Mouse (Mus musculus) midbrain, embryonic 16.5 days (tissue): ENCODE measurements at regions not wholly inside any gene's neighbourhood (a gene's known extent, or its start where the extent isn't known, plus 50 kb on each side); places are given as distances from the start of the nearest gene placed in this dataset.
A peak's percentile ranks its signal among the peaks of the same experiment; 100 is the strongest.
"Not testable (repeated sequence)": the region's sequence is repeated elsewhere in the genome, so short reads cannot be mapped to it uniquely, and the experiment has no call there.

Source experiments
- ATAC-seq: fragments of 200-750 bp; cut with Nextera tagmentation; 2 replicates; pipeline ENCODE4 v1.8.0; 2017; ENCODE audit warnings: moderate TSS enrichment
- H3K27ac ChIP-seq: fragments of 300-500 bp; sonication (generic); 2 replicates; pipeline ENCODE4 v1.5.1; 2014; ENCODE audit warnings: mild to moderate bottlenecking, low read length, mixed read lengths
- H3K27me3 ChIP-seq: fragments of 300-500 bp; sonication (generic); 2 replicates; pipeline ENCODE4 v1.6.1; 2014; ENCODE audit warnings: low read depth, low read length, mixed read lengths; ENCODE audit not compliant: control insufficient read depth, insufficient read depth
- H3K36me3 ChIP-seq: fragments of 300-500 bp; sonication (generic); 2 replicates; pipeline ENCODE4 v1.6.1; 2014; ENCODE audit warnings: mild to moderate bottlenecking, low read length, moderate library complexity, mixed read lengths; ENCODE audit not compliant: control insufficient read depth, insufficient read depth
- H3K4me1 ChIP-seq: fragments of 300-500 bp; sonication (generic); 2 replicates; pipeline ENCODE4 v1.6.1; 2014; ENCODE audit warnings: mild to moderate bottlenecking, low read length, mixed read lengths; ENCODE audit not compliant: control insufficient read depth, insufficient read depth
- H3K4me2 ChIP-seq: fragments of 300-500 bp; sonication (generic); 2 replicates; pipeline ENCODE4 v1.6.1; 2014; ENCODE audit warnings: mild to moderate bottlenecking, low read length, mixed read lengths
- H3K4me3 ChIP-seq: fragments of 300-500 bp; sonication (generic); 2 replicates; pipeline ENCODE4 v1.5.1; 2014; ENCODE audit warnings: low read depth, mild to moderate bottlenecking, low read length, moderate library complexity, mixed read lengths
- H3K9ac ChIP-seq: fragments of 300-500 bp; sonication (generic); 2 replicates; pipeline ENCODE4 v1.6.1; 2014; ENCODE audit warnings: low read depth, low read length, mixed read lengths
- H3K9me3 ChIP-seq: fragments of 300-500 bp; sonication (generic); replicated peaks from 2 replicates; pipeline ENCODE4 v1.6.1; 2014; ENCODE audit warnings: mild to moderate bottlenecking, low read length, mixed read lengths; ENCODE audit not compliant: control insufficient read depth, poor library complexity, severe bottlenecking
- WGBS: fragments of 180-500 bp; shearing (Covaris S2); extraction: QIAGEN DNeasy Blood & Tissue Kit; methylation state at CpG from one replicate; pipeline ENCODE4 v1.1.7; 2014; 5-methylcytosine and 5-hydroxymethylcytosine counted together

DNA sequence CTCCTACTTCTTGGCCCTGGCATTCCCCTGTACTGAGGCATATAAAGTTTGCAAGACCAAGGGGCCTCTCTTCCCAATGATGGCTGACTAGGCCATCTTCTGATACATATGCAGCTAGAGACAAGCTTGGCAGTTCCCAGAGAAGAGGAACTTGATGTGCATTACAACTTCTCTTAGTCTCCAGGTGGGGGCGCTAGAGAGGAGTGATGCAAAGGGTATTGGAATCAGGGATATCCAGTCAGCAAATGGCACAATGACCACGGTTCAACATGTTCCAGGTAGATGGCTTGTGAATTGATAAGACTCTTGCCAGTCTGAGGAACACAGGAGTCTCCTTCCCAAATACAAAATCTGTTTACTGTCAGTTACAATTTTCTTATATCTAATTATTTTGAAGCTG lies 347.7 kb downstream of the Car8 start:
- Histone ChIP-seq H3K4me3 (no peak overlapping the region), H3K4me1 (no peaks in the 10 kb centered on the region), H3K27ac (no peak overlapping the region), H3K4me2 (no peak overlapping the region), H3K36me3 (no peaks in the 10 kb centered on the region), H3K9ac (no peak overlapping the region), H3K27me3 (no peaks in the 10 kb centered on the region), H3K9me3 (no peaks in the 10 kb centered on the region)
- no peak for ATAC-seq
- WGBS, result 63% methylated on average over 2 of the region's 2 CpGs

DNA sequence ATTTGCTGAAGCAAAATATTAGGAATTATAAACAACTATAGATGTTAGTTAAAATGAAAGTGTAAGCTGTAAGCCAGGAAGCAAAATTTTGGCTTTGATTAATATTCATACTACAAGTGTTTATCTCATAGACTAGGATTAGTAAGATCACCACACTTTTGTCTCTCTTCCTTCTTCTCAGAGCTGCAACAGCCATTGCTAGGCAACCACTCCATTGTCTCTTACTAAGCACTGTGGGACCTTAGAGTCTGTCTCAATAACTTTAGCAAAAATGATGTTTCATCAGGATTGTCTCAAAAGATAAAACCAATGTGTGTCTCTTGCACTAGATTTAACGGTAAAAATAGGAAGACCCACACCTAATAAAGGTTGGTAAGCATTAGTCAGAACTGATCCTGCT lies 384.3 kb downstream of the Car8 start:
- no peak overlapping the region for H3K9ac ChIP-seq
- 31% methylated on average over 1 of the region's 1 CpGs for WGBS
- H3K27ac ChIP-seq, result no peak overlapping the region
- no peaks in the 10 kb centered on the region for H3K9me3 ChIP-seq
- no peaks in the 10 kb centered on the region for H3K36me3 ChIP-seq
- no peaks in the 10 kb centered on the region for H3K27me3 ChIP-seq
- H3K4me3 ChIP-seq, result no peak overlapping the region
- H3K4me2 ChIP-seq, result no peak overlapping the region
- no peaks in the 10 kb centered on the region for H3K4me1 ChIP-seq
- ATAC-seq, result no peak

DNA sequence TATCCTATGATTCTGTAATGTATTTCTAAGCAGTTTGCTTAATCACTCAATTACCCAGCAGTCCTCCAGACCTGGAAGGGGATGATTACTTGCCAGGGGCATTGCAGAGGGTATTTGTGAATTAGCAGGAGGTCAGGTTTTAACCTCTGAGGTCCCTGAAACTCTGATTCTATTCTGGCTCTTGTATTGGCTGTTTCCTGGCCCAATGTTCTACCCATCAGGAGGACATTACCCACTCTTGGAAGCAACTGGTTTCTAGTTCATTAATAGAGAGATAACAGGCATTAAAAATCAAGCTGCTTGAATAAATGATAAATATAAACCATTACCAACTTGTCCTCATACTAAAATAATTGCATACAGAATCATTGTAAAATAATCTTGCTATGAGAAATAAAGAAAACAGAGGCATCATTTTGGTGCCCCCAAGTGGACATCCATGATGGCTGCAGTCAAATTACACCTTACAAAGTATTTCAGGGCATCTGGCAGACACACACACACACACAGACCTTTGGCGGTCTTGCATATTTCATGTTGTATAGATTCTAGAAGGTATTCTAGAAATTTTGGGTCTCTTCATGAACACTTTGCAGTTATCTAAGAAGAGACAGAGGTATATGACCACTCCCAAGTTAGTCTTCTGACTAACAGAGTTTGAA lies 385.6 kb downstream of the Car8 start:
- WGBS, result 58% methylated on average over 1 of the region's 1 CpGs
- ATAC-seq, result peak; percentile 58; the same call in 1 of the 2 replicates
- Histone ChIP-seq H3K36me3 (no peaks in the 10 kb centered on the region), H3K27ac (no peak overlapping the region), H3K4me1 (no peaks in the 10 kb centered on the region), H3K4me3 (no peak overlapping the region), H3K27me3 (no peaks in the 10 kb centered on the region), H3K9ac (no peak overlapping the region), H3K4me2 (no peak overlapping the region), H3K9me3 (no peaks in the 10 kb centered on the region)

DNA sequence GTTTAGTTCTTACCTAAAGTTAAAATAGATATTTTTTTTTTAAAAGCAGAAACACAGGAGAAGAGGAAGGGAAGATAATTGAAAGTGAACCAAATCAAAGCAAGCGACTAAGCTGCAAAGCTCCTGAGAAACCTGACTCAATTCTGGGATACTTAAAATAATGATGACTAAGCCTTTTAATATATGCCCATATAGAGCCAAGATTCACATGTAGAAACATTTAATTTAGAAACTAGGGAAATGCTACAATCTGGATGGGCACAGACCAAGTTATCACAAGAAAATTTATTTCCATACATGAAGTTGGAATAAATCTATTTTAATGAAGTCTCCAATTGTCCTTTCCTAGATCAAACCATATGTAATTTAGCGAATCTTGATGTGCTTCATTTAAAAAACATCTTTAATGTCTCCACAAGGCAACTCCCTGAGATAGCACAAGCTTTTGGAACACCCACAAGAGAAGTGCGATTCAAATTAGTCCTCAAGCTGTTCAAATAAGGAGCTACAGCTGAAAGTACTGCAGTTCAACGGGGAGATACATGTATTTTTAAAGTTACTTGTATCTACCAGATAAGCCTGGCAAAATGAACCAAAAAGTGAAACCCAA lies 386.7 kb downstream of the Car8 start:
- H3K27ac ChIP-seq, result no peak overlapping the region
- no peak overlapping the region for H3K4me3 ChIP-seq
- H3K9me3 ChIP-seq, result no peaks in the 10 kb centered on the region
- H3K9ac ChIP-seq, result no peak overlapping the region
- 89% methylated on average over 4 of the region's 4 CpGs for WGBS
- no peak for ATAC-seq
- H3K36me3 ChIP-seq, result no peaks in the 10 kb centered on the region
- no peak overlapping the region for H3K4me2 ChIP-seq
- no peaks in the 10 kb centered on the region for H3K4me1 ChIP-seq
- no peaks in the 10 kb centered on the region for H3K27me3 ChIP-seq

DNA sequence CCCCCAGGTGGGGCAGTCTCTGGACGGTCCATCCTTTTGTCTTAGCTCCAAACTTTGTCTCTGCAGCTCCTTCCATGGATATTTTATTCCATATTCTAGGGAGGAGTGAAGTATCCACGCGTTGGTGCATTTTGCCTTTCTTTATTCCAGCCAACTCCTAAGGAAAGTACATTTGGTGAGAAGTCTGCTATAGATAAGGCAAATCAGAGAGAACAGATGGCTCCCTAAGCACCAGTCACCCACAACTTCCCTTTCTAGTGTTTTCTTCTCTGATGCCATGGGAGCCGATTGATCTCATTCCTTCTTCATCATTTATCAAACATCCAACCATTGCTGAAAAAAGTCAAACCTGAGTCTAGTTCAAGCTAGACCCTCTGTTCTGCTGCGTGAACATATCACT lies 391.4 kb downstream of the Car8 start:
- 89% methylated on average over 5 of the region's 5 CpGs for WGBS
- H3K4me1 ChIP-seq, result no peaks in the 10 kb centered on the region

GRCm38 (mm10) chr4:7829126-7829525 lies 409.7 kb downstream of the Car8 start:
- Histone ChIP-seq H3K36me3 (no peaks in the 10 kb centered on the region), H3K9ac (no peak overlapping the region), H3K4me2 (no peak overlapping the region), H3K27me3 (no peaks in the 10 kb centered on the region), H3K9me3 (no peaks in the 10 kb centered on the region), H3K4me3 (no peak overlapping the region), H3K4me1 (no peaks in the 10 kb centered on the region), H3K27ac (no peak overlapping the region)
- 71% methylated on average over 1 of the region's 1 CpGs for WGBS
- no peak for ATAC-seq

More for the DNA sequence above, 391.4 kb downstream of the Car8 start:
- no peaks in the 10 kb centered on the region for H3K9me3 ChIP-seq
- H3K27ac ChIP-seq, result no peak overlapping the region
- no peak overlapping the region for H3K9ac ChIP-seq
- no peaks in the 10 kb centered on the region for H3K36me3 ChIP-seq
- ATAC-seq, result no peak
- H3K4me2 ChIP-seq, result no peak overlapping the region
- H3K4me3 ChIP-seq, result no peak overlapping the region
- no peaks in the 10 kb centered on the region for H3K27me3 ChIP-seq

DNA sequence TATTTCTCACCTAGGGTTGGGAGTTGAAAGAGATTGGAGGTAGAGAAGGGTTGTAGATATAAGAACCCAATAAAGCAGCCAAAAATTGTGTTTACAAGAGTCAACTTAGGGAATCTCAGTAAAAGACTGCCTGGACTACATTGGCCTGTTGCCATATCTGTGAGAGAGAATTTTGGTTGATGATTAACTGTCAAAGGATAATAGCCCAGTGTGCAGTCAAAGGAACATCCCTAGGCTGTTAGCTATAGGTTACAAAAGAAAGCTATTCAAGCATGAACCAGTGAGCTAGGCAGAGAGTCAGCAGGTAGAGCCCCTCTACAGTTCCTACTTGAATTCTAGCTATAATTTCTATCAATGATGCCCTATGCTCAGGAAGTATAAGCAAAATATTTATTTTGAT lies 419.0 kb downstream of the Car8 start:
- no peaks in the 10 kb centered on the region for H3K36me3 ChIP-seq
- H3K4me1 ChIP-seq, result no peaks in the 10 kb centered on the region
- no peak overlapping the region for H3K4me2 ChIP-seq
- H3K27ac ChIP-seq, result no peak overlapping the region
- H3K9ac ChIP-seq, result no peak overlapping the region
- H3K4me3 ChIP-seq, result no peak overlapping the region
- no peaks in the 10 kb centered on the region for H3K9me3 ChIP-seq
- no peak for ATAC-seq
- H3K27me3 ChIP-seq, result no peaks in the 10 kb centered on the region

- H3K36me3 ChIP-seq, H3K9me3 ChIP-seq: not testable (repeated sequence)
- 78% methylated on average over 1 of the region's 1 CpGs for WGBS
These were observed 461.1 kb downstream of the Car8 start for GRCm38 (mm10) chr4:7777761-7778160.

DNA sequence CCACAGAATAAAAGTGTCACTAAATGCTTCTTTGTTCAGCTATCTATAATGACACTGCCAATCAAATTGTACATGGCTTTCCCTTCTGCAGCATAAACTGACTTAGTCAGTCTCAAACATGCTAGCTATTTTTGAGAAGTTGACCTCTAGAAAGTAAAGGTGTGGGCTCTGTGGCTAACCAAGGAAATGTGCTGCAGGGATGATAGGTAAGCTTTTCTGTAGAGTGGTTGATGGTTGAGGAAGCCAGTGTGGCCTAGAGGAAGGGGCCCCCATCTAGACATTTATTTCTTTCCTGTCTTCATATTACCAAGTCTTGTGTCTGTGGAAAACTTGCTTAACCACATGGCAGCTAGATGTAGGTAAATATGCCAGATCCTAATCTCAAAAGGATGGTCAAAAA lies 483.4 kb downstream of the Car8 start:
- no peak overlapping the region for H3K4me3 ChIP-seq
- H3K4me1 ChIP-seq, result no peaks in the 10 kb centered on the region
- H3K4me2 ChIP-seq, result no peak overlapping the region
- no peak overlapping the region for H3K9ac ChIP-seq
- H3K27ac ChIP-seq, result no peak overlapping the region
- no peaks in the 10 kb centered on the region for H3K27me3 ChIP-seq
- H3K9me3 ChIP-seq, result no peaks in the 10 kb centered on the region
- no peak for ATAC-seq
- H3K36me3 ChIP-seq, result no peaks in the 10 kb centered on the region

More at GRCm38 (mm10) chr4:7777761-7778160, 461.1 kb downstream of the Car8 start:
- not testable (repeated sequence) for H3K27ac ChIP-seq, H3K4me2 ChIP-seq, H3K9ac ChIP-seq, H3K27me3 ChIP-seq, H3K4me3 ChIP-seq, H3K4me1 ChIP-seq, ATAC-seq
